ENCODE assay signal across 25 mouse cellular contexts in genomic region chr4:136852119-136852518, GRCm38 (mm10).
"Had no signal": no experiment of that assay in that cellular context is flagged by ENCODE, and none has a peak within 500 bp of the region (broad histone marks: within the 10 kb centered on the region; RNA-seq: fewer than 3 reads in every experiment).

No protein-coding gene starts in this region.

- DNase-seq: kidney, adult 18-20 months; kidney, adult 9 months; kidney, postnatal 25 days; layer of hippocampus, adult 9-11 months; liver; lung, adult 18-20 months; lung, postnatal 10 days; lung, postnatal 36 days; midbrain, embryonic 14.5 days; right cerebral cortex, adult 18-20 months; right cerebral cortex, postnatal 14 days; right cerebral cortex, postnatal 4 days; spleen, adult 18-20 months; thymus, adult 2 months; thymus, postnatal 14 days had no signal

- H3K4me1 ChIP-seq: liver, embryonic 12.5 days; liver, embryonic 15.5 days; lung, embryonic 15.5 days; megakaryocyte, embryonic 14.5 days; neural tube, embryonic 13.5 days had no signal

- H3K4me3 ChIP-seq: layer of hippocampus, adult 2 months; limb, embryonic 10.5 days; limb, embryonic 13.5 days; liver, embryonic 12.5 days; liver, embryonic 15.5 days; lung, embryonic 15.5 days; megakaryocyte, embryonic 14.5 days; neural tube, embryonic 13.5 days had no signal

- ATAC-seq: liver, embryonic 12.5 days had no signal

- H3K9ac ChIP-seq: limb, embryonic 13.5 days; liver, embryonic 12.5 days; liver, embryonic 15.5 days; lung, embryonic 15.5 days; neural tube, embryonic 13.5 days had no signal

- H3K4me2 ChIP-seq: limb, embryonic 13.5 days; liver, embryonic 12.5 days; liver, embryonic 15.5 days; lung, embryonic 15.5 days; midbrain, embryonic 11.5 days; neural tube, embryonic 13.5 days had no signal

- H3K27me3 ChIP-seq: liver, embryonic 15.5 days had no signal

- H3K36me3 ChIP-seq: limb, embryonic 10.5 days; limb, embryonic 13.5 days; liver, embryonic 12.5 days; liver, embryonic 15.5 days; lung, embryonic 15.5 days; neural tube, embryonic 13.5 days had no signal

- H3K9me3 ChIP-seq: limb, embryonic 10.5 days; limb, embryonic 13.5 days; liver, embryonic 12.5 days; liver, embryonic 15.5 days; lung, embryonic 15.5 days; megakaryocyte, embryonic 14.5 days; neural tube, embryonic 13.5 days had no signal

- H3K27ac ChIP-seq: kidney, postnatal 0 days; layer of hippocampus, adult 2 months; limb, embryonic 10.5 days; limb, embryonic 13.5 days; liver, embryonic 12.5 days; liver, embryonic 15.5 days; lung, embryonic 15.5 days; neural tube, embryonic 13.5 days had no signal
